Mouse (Mus musculus): Measurements from ENCODE around the gene Gm39653. TPM values are rescaled to one million over a fixed set of nuclear protein-coding genes. Genes with fewer than 3 reads are reported as not detected.

Gene Gm39653
- polyA plus RNA-seq, 1 experiment = not detected

DNA sequence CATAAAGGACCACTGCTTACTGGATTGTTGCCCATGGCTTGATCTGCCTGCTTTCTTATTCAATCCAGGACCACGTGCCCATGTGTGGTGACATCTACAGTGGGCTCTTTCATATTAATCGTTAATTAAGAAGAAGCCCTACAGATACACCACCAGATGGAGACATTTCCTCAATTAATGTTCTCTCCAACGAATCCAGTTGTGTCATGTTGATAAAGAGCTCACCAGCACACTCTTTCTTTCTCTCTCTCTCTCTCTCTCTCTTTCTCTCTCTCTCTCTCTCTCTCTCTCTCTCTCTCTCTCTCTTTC lies 53.0 kb downstream of the Gm39653 start:
- DNase-seq (ENCODE audit: extremely low spot score in 1 of 2, low spot score in 1 of 2) = peak in 1 of 2 experiments; percentile 67

Other genes starting within 250 kb of the Gm39653 start
- gene Adam23, start 170.1 kb upstream of the Gm39653 start, polyA plus RNA-seq (2012; rRNA removed) = 60.3 and 73.1 TPM in 2 replicates
- 0.06 TPM in 2 replicates for gene Dytn, start 71.0 kb downstream of the Gm39653 start, polyA plus RNA-seq (2012; rRNA removed)
- gene Mdh1b, start 114.3 kb downstream of the Gm39653 start, polyA plus RNA-seq (2012; rRNA removed) = 0.92 and 0.99 TPM in 2 replicates
- 14.6 and 21.6 TPM in 2 replicates for gene Fastkd2, start 114.6 kb downstream of the Gm39653 start, polyA plus RNA-seq (2012; rRNA removed)
- gene 4933402D24Rik, start 153.3 kb downstream of the Gm39653 start, polyA plus RNA-seq (2012; rRNA removed) = 0.11 and 0.18 TPM in 2 replicates